Mouse (Mus musculus): Measurements from ENCODE around the gene Ltb4r1.

The Ltb4r1 gene

GRCm38 (mm10) chr14:55747051-55747847 is 18.5 kb upstream of the Ltb4r1 start:
- DNase-seq: no peak

- DNase-seq: no peak
Observed at GRCm38 (mm10) chr14:55757566-55757965, 8.2 kb upstream of the Ltb4r1 start.

DNA sequence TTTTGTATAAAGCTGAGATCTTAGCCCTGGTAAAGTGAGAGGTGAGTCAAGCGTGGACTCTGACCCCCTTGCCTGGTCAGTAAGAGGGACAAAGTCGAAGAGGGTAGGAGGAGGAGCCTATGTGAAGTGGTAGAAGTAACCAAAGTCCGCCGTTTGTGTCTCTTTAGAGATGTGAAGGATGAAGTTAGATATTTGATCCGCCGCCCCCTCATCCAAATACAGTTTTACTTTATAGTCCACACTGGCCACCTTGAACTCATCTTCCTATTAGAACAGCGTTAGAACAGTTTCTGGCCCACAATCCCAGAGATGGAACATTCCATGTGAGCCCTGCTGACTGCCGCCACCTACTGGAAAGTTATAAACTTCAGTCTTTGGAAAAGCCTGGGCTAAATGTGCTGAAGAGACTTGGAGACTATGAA is 7.4 kb upstream of the Ltb4r1 start, which contains the start of gene Cideb:
TSS of gene Cideb (minus strand) at position 96 of the 422 bp plus-strand sequence.
- peak; percentile 66 to 76 for DNase-seq

DNA sequence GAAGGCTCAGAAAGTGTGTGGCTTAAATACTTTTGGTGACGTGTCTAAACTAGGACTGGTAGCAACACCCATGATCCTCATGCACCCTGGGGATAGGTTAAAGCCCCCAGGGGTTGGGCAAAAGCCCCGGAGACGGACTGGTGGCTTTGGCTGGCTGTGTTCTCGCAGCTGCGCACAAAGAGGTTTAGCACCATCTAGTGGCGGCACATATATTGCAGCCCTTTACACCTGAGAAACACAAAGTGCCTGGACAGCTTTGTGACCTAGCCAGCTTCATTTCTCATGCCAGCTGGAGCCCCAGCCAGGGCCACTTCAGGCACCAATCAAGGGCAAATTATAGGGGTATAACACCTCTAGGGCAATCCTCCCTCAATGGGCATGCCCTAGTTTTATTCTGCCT is 5.6 kb upstream of the Ltb4r1 start:
- DNase-seq: peak; percentile 91 to 95

DNA sequence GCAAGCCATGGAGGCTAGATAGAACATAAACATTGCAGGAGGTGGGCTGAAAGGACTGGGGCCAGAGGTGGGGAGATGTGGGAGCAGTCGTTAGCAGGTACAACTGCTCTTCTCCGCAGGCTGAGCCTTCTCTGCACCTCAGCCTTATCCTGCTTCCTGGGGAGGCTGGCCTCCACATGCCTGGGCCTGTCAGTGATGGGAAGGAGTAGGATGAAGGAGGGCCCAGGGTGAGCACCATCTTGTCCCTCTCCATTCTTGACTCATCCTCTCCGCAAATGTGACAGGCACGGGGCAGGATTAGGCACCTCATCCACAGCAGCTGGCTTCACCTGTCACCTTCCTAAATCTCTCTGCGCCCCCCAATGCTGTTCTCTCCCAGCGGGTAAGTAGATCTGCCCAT is 4.6 kb upstream of the Ltb4r1 start, which contains the start of gene Ltb4r2:
TSS of gene Ltb4r2 (plus strand) at position 266 of the 400 bp plus-strand sequence.
- DNase-seq: no peak

GRCm38 (mm10) chr14:55762001-55762821 is 3.6 kb upstream of the Ltb4r1 start:
- DNase-seq: peak; percentile 75

DNA sequence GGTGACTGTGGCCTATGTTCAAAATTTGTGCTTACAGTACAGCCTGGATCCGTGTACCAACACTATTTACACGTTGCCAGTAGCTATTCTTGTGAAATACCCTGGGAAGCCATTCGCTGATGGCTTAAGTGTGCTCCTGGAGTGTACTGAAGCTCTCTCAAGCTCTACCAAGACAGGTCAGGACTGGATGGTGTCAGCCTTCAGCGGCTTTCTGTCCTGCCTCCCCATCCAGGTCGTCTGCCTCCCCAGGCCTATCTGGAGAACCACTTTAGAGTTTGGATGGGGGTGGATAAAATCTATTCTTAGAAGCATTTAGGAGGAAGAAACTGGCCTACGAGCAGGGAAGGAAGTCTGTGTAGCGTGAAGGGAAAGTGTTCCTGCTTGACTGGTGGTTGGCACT is 2.6 kb upstream of the Ltb4r1 start:
- DNase-seq: no peak

GRCm38 (mm10) chr14:55767519-55768414 is 2.0 kb downstream of the Ltb4r1 start:
- peak; percentile 80 to 83 for DNase-seq

- no peak for DNase-seq
Observed at GRCm38 (mm10) chr14:55768555-55768954, 2.8 kb downstream of the Ltb4r1 start.

GRCm38 (mm10) chr14:55769087-55769703 is 3.4 kb downstream of the Ltb4r1 start:
- DNase-seq: no peak

- no peak for DNase-seq
Observed at GRCm38 (mm10) chr14:55776711-55777110, 10.9 kb downstream of the Ltb4r1 start.

GRCm38 (mm10) chr14:55777176-55777575 is 11.4 kb downstream of the Ltb4r1 start:
- no peak for DNase-seq

DNA sequence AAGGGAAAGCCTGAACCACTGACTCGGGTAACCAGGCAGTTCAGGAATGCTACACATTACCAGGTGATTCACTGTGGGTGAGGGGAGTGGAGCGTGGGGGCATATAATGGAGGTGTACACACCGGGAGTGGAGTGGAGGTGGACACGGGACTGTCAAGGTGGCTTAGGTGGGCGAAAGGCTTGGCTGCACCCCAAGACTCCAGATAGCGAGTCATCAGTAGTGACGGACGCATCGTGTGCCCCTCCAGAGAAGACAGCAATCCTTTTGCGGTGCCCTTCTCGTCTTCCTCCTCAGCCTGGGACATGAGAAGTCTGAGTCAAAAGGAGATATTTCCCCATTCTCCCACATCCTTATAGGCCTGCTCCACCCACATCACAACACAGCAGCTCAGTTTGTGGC is 12.0 kb downstream of the Ltb4r1 start:
- peak in 1 of 2 experiments; percentile 2 for DNase-seq

DNA sequence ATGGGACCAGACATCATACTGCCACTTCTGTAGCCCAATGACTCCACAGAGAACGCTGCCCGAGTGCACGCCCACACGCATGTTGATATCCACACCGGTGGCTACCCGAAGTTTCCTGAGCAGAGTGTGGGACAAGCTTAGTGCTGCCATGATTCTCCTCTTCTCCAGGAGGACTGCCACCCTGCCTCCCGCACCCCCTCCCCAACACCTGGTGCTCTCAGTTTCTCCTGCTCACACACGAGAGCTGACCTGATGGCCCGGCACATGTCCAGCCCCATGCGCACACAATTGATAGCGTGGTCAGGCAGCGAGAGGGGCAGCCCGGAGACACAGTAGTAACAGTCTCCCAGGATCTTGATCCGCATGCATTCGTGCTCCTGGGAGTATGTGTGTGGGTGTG is 12.9 kb downstream of the Ltb4r1 start:
- peak in 1 of 2 experiments; percentile 2 for DNase-seq

DNA sequence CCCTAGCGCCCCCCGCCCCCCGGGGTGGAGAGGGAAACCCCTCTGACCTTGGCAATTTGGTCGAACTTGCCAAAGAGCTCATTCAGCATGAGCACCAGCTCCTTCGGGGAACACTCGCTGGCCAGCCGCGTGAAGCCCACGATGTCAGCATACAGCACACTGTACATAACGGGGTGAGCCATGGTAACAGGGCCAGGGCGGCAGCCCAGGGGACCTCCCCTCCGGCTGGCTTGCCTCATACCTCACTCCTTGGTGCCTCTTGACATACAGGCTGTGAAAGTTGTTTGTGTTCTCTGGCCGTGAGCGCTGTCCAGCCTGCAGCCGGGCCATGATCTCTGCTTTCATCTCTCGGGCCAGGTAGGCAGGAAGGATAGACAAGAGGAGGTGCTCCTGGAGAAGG is 13.9 kb downstream of the Ltb4r1 start:
- DNase-seq: peak in 1 of 2 experiments; percentile 2

DNA sequence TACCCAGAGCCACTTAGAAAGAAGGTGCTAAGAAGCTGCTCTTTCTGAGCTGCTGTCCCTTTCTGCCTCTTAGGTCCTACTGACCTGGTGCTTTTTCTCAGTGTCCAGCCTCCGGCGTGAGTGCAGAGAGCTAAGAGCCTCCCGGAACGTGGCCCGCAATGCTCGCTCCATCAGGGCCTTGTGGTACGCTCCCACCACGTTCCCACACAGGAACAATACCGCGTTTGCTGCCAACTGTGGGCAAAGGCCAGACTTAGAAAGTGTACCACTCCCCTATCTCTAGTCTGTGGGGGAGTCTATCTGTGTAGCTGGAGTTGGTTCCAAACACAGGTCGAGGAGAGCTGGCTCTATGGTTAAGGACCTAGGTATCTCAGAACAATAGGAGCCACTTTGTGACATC is 15.0 kb downstream of the Ltb4r1 start:
- no peak for DNase-seq

DNA sequence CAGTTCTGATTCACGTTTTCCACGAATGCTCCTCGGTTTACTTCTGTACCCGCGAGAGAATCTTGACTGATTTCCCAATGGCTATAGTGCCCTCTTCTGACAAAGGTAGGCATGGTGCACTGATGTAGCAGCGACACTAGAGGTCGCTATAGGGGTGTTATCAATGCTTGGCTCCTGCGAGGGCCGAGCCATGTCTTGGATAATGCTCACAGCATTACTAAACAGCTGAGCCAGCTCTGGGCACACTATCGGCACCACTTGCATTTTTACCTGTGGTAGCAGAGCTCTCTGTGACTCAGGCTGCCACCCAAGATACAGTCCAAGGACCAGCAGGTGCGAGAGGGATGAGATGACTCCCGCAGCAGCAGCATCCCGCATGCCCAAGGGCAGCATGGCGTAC is 15.5 kb downstream of the Ltb4r1 start:
- DNase-seq: peak; percentile 80 to 86

DNA sequence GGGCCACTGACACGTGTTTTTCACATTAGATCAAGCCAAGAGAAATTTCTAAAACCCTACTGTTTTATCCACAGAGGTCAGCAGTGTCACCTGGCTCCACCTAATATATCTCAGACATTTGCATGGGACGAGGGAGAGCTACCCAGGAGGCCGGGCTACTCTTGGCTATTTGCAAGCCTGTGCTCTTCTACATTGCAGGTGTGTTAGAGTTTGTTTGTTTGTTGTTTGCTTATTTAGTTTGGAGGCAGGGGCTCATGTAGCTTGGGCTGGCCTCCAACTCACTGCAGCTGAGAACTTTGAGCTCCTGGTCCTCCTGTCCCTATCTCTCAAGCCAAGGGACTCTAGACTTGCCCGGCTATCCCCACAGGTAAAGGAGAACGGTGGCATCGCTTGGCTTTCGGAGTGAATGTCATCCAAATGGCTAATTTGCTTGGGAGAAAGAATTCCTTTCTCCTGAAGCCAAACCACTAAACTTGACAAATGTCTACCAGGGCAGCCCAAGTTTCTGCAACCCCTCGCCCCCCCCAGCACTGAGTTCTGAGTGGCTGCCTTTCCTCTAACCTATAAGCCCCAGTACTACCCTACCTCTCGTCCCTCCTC is 16.7 kb downstream of the Ltb4r1 start:
- peak in 1 of 2 experiments; percentile 6 for DNase-seq

DNA sequence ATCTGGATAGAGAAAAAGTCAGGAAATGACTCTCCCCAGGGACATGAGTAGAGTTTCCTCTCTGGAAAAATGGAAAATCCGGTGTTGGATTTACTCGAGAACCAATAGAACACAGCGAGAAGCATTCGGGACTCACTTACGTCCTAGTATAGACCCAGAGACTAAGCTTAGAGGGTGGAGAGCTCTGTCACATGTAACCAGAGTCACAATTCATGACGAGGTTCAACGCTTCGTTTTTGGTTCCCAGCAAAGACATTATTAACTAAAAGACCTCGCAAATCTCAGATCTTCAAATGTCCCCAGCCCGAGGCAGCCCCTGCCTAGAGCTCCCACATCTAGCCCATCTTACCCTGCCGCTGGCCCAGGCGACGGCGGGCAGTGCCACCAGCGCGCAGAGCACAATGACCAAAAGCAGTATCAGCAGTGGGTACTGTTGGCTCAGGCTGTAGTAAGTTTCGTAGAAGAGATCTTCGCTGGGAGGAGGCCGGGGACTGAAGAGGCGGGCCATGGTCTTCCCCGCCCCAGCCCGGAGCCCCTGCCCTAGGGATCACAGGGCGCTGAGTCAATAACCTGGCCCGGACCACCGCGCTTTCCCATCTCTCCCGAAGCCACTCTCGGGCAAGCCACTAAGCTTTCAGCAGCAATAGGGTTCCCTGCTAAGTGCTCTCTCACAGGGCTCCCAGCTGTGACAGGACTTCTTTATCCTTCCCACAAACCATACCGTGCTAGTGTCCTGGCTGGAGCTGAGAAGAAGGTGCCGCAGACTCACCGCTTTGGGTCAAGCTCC is 17.6 kb downstream of the Ltb4r1 start:
- DNase-seq: peak in 1 of 2 experiments; percentile 13

DNA sequence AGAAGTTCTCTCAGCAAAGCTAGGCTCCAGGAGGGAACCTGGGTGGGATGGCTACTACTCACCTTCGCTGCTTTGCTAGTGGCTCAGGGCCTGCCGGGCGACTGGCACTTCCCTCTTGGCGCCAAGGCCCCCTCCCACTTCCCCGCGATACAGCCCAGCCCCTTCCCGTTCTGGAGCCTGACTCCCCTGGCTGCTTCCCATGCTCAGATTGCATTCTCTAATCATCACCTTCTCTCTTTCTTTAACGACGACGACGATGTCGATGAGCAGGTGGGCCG is 18.1 kb downstream of the Ltb4r1 start, which contains the start of gene Adcy4:
TSS of gene Adcy4 (minus strand) at position 138 of the 278 bp plus-strand sequence.
- peak in 1 of 2 experiments; percentile 8 for DNase-seq

- peak in 1 of 2 experiments; percentile 13 for DNase-seq
Observed at GRCm38 (mm10) chr14:55785195-55785594, 19.4 kb downstream of the Ltb4r1 start.
